In genomic region chr8:120535452-120536305, GRCm38 (mm10) we compare ENCODE assay signal across 8 mouse cellular contexts. TPM values are rescaled to one million over a fixed set of nuclear protein-coding genes. Genes with fewer than 3 reads are reported as not detected.
DNase-seq lines count a peak whose midpoint lies in the region; ATAC-seq and TF ChIP-seq lines count a peak whose summit lies in the region.

No protein-coding gene starts in this region.

- H3ac ChIP-seq in myocyte (ENCODE audit: control insufficient read depth, insufficient read length) = peak overlapping the region; percentile 13

- H3K4me2 ChIP-seq in forebrain, postnatal 0 days (ENCODE audit: low read depth) = peak overlapping the region; percentile 98
- peak overlapping the region; percentile 100 for H3K4me2 ChIP-seq in intestine, embryonic 14.5 days (ENCODE audit: low read length)
- H3K4me2 ChIP-seq in myocyte (ENCODE audit: low read depth) = peak overlapping the region; percentile 86

- TF ChIP-seq POLR2A in myocyte (IDR thresholded peaks at IDR 0.05; ENCODE audit: insufficient read length, low read depth) = no peak
- no peak for TF ChIP-seq POLR2A in testis, adult 2 months (IDR thresholded peaks at IDR 0.05; ENCODE audit: control insufficient read depth, low read depth, low read length)

- H3K79me2 ChIP-seq in myocyte (ENCODE audit: control insufficient read depth, insufficient read depth) = no peaks in the 10 kb centered on the region

- H3K4me1 ChIP-seq in brown adipose tissue, adult 24 weeks (ENCODE audit: control insufficient read depth, insufficient read depth, insufficient read length, low read length) = peaks cover 17% of the 10 kb centered on the region
- H3K4me1 ChIP-seq in forebrain, postnatal 0 days (ENCODE audit: insufficient read depth) = peaks cover 32% of the 10 kb centered on the region
- H3K4me1 ChIP-seq in intestine, embryonic 14.5 days (replicated peaks; ENCODE audit: control insufficient read depth, insufficient read depth, low read length) = peaks cover 91% of the 10 kb centered on the region
- peaks cover 65% of the 10 kb centered on the region for H3K4me1 ChIP-seq in testis, adult 2 months (ENCODE audit: control insufficient read depth, insufficient read depth, low read length)

- DNase-seq in heart, adult 18-20 months = peak; percentile 61 to 64
- DNase-seq in heart, adult 8-10 months (ENCODE audit: low spot score) = no peak
- peak; percentile 83 for DNase-seq in forebrain, postnatal 0 days
- peak; percentile 78 for DNase-seq in intestine, embryonic 14.5 days (ENCODE audit: low spot score)
- peak; percentile 65 for DNase-seq in liver

- peak; percentile 4; the same call in 1 of the 2 replicates for ATAC-seq in forebrain, postnatal 0 days
- no peak for ATAC-seq in intestine, embryonic 14.5 days (replicated peaks; ENCODE audit: low FRiP score, low TSS enrichment, low read depth)

- H3K36me3 ChIP-seq in forebrain, postnatal 0 days (ENCODE audit: insufficient read depth) = no peaks in the 10 kb centered on the region
- H3K36me3 ChIP-seq in intestine, embryonic 14.5 days (ENCODE audit: control insufficient read depth, insufficient read depth, low read length) = no peaks in the 10 kb centered on the region
- H3K36me3 ChIP-seq in myocyte (ENCODE audit: control insufficient read depth, insufficient read depth) = no peaks in the 10 kb centered on the region
- no peaks in the 10 kb centered on the region for H3K36me3 ChIP-seq in testis, adult 2 months (ENCODE audit: control insufficient read depth, insufficient read depth, low read length)

- H3K27me3 ChIP-seq in forebrain, postnatal 0 days (ENCODE audit: insufficient read depth, low read length) = no peaks in the 10 kb centered on the region
- peaks cover 7% of the 10 kb centered on the region for H3K27me3 ChIP-seq in intestine, embryonic 14.5 days (replicated peaks; ENCODE audit: control insufficient read depth, insufficient read depth, low read length)
- H3K27me3 ChIP-seq in myocyte (ENCODE audit: control insufficient read depth, insufficient read depth, insufficient read length) = no peaks in the 10 kb centered on the region
- H3K27me3 ChIP-seq in testis, adult 2 months (ENCODE audit: control insufficient read depth, insufficient read depth, low read length) = no peaks in the 10 kb centered on the region

- peak overlapping the region; percentile 71 for H3K4me3 ChIP-seq in brown adipose tissue, adult 24 weeks (ENCODE audit: insufficient read depth, low read depth, low read length)
- peak overlapping the region; percentile 64 for H3K4me3 ChIP-seq in forebrain, postnatal 0 days (ENCODE audit: low read depth, low read length)
- peak overlapping the region; percentile 58 for H3K4me3 ChIP-seq in intestine, embryonic 14.5 days (ENCODE audit: low read depth, low read length)
- peak overlapping the region; percentile 20 for H3K4me3 ChIP-seq in myocyte
- H3K4me3 ChIP-seq in testis, adult 2 months (ENCODE audit: control insufficient read depth, low read depth, low read length) = peak overlapping the region; percentile 83

- H3K27ac ChIP-seq in brown adipose tissue, adult 24 weeks (replicated peaks; ENCODE audit: low read depth, low read length) = no peak overlapping the region; the same call in 1 of the 2 replicates
- H3K27ac ChIP-seq in forebrain, postnatal 0 days (ENCODE audit: low read depth, low read length) = peak overlapping the region; percentile 98
- H3K27ac ChIP-seq in intestine, embryonic 14.5 days (ENCODE audit: low read depth) = 0 out of 2 replicates have a peak overlapping the region, but pooled peaks have one; percentile 78
- no peak overlapping the region for H3K27ac ChIP-seq in testis, adult 2 months (ENCODE audit: control insufficient read depth, insufficient read depth, low read depth, low read length)

- H3K9me3 ChIP-seq in forebrain, postnatal 0 days (ENCODE audit: low read length) = no peaks in the 10 kb centered on the region
- H3K9me3 ChIP-seq in intestine, embryonic 14.5 days (ENCODE audit: control insufficient read depth, low read length) = no peaks in the 10 kb centered on the region

- TF ChIP-seq CTCF in forebrain, postnatal 0 days (IDR thresholded peaks at IDR 0.05; ENCODE audit: low read depth) = no peak
- no peak for TF ChIP-seq CTCF in testis, adult 2 months (IDR thresholded peaks at IDR 0.05; ENCODE audit: control insufficient read depth, insufficient read depth, insufficient replicate concordance, low read depth, low read length)

- H3K9ac ChIP-seq in forebrain, postnatal 0 days = peak overlapping the region; percentile 76
- peak overlapping the region; percentile 53 for H3K9ac ChIP-seq in intestine, embryonic 14.5 days (ENCODE audit: low read length)

- WGBS in forebrain, postnatal 0 days = 2% methylated on average over 65 of the region's 79 CpGs
- WGBS in intestine, embryonic 14.5 days = 2% methylated on average over 76 of the region's 79 CpGs

TF ChIP-seq in myocyte, 11 proteins besides CTCF, POLR2A, EP300 and RAD21:
- TF ChIP-seq POLR2AphosphoS2 (IDR thresholded peaks at IDR 0.05; ENCODE audit: insufficient read length, low read depth) (peak; percentile 10), MYOD1 (IDR thresholded peaks at IDR 0.05; ENCODE audit: control insufficient read depth in 1 of 3, insufficient read length in 2 of 3, low read depth in 2 of 3) (peak in 2 of 3 experiments; percentile 53 to 77), E2F4 (IDR thresholded peaks at IDR 0.05; ENCODE audit: insufficient read depth) (no peak), MYOG (IDR thresholded peaks at IDR 0.05; ENCODE audit: control insufficient read depth in 1 of 3, insufficient read depth in 1 of 3, insufficient read length in 2 of 3, low read depth in 2 of 3) (peak in 2 of 3 experiments; percentile 59 to 79)

RNA-seq across cellular contexts. Expression of gene Gins2, which starts 53.4 kb away (rescaled TPM):
- 1 to 10 TPM in 1 of 2 experiments, under 1 TPM in 1; 0.98 to 1.8 TPM for total RNA-seq in heart, adult 18-20 months (2021)
- total RNA-seq in heart, adult 8-10 months (2022) = 1 to 10 TPM in 3 of 4 experiments, under 1 TPM in 1; 0.98 to 1.7 (median 1.7) TPM
- polyA plus RNA-seq in brown adipose tissue, adult 24 weeks (2012; ENCODE audit: insufficient read depth, insufficient read length, missing spikeins) = 5.4 and 6.5 TPM in 2 replicates
- 2.6 and 5.3 TPM in 2 replicates for total RNA-seq in forebrain, postnatal 0 days (2014; rRNA removed)
- 9.6 and 10.7 TPM in 2 replicates for polyA plus RNA-seq in forebrain, postnatal 0 days (2015; fragmentation: Nextera tagmentation; extraction: Ambion mirVana)
- polyA plus RNA-seq in intestine, embryonic 14.5 days (2014; fragmentation: Nextera tagmentation; extraction: Ambion mirVana) = 121 and 122 TPM in 2 replicates
- 11.2 TPM for polyA plus RNA-seq in myocyte (2012; fragmentation: generic; extraction: Trizol)
- polyA plus RNA-seq in testis, adult 2 months (2012; rRNA removed) = 26.9 and 32.1 TPM in 2 replicates

Comparison
In these comparisons a context has a peak if more than half of its experiments do, and no peak if none do; other contexts are left out.
1. H3K27ac ChIP-seq: peak in forebrain, postnatal 0 days (single experiment) and intestine, embryonic 14.5 days (single experiment); none in brown adipose tissue, adult 24 weeks (single experiment) and testis, adult 2 months (single experiment).
2. H3K4me3 ChIP-seq: peak in every context shown above with its lines; median percentile 83 in testis, adult 2 months; 71 in brown adipose tissue, adult 24 weeks; 64 in forebrain, postnatal 0 days; 58 in intestine, embryonic 14.5 days; 20 in myocyte.
3. Peak in every context shown above with its lines, with median percentiles within 50 percentile points of each other: H3K4me2 ChIP-seq.